Mouse (Mus musculus): ENCODE data around the gene Dnase1.

GRCm38 (mm10) chr16:4034476-4034875 lies 2.3 kb upstream of the Dnase1 start:
- TF ChIP-seq CTCF (IDR thresholded peaks at IDR 0.05; ENCODE audit: borderline replicate concordance, insufficient read depth, low read depth, low read length) (no peak), POLR2A (IDR thresholded peaks at IDR 0.05; ENCODE audit: borderline replicate concordance, insufficient read depth, low read length) (no peak)
